Mouse (Mus musculus) lung, postnatal 14 days (tissue): ENCODE measurements around the gene Snai1.

ENCODE experiments used
- DNase-seq: peaks from one replicate; pipeline ENCODE4 v3.0.0; 2021

The Snai1 gene

GRCm38 (mm10) chr2:167528278-167528677, 9.7 kb upstream of the Snai1 start:
- peak; percentile 47 for DNase-seq

DNA sequence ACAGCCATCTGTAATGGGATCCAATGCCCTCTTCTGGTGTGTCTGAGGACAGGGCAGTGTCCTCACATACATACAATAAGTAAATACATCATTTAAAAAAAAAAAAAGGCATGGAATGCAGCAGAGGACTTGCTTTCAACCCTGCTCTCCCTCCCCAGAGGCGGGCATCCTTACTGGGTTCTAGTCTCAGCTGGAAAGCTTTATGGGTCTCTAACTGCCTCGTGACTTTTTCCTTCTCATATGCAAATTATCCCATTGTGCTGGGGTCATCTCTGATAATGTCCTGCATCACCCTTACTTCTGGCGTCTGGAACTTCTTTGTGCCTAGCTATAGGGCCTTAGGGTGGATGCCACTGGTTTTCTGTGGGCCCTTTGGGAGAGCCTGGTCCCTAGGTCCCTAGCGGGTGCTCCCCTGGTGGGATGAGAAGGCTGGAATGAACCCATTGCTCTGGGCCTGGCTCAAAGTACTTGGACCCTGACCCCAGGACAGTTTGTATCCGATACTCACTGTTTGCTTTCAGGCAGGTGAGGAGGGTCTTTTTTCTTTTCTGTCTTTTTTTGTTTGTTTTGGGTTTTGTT, 8.0 kb upstream of the Snai1 start:
- DNase-seq = no peak

DNA sequence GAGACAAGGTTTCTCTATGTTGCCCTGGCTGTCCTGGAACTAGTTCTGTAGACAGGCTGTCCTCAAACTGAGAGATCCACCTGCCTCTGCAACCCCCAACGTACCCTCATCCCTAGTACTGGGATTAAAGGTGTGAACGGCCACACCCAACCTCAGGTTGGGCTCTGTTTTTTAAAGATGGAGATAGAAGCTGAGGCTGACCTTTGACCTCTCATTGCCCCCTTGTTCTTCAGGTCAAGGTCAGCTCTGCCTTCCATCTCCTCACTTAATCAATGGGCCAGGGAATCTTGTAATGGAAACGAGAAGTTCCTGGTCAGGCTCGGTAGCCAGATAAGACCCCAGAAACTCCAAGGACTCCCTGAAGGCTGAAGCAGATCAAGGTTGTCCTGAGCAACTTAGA, 7.5 kb upstream of the Snai1 start:
- no peak for DNase-seq

GRCm38 (mm10) chr2:167532131-167532530, 5.9 kb upstream of the Snai1 start:
- DNase-seq = peak; percentile 72

DNA sequence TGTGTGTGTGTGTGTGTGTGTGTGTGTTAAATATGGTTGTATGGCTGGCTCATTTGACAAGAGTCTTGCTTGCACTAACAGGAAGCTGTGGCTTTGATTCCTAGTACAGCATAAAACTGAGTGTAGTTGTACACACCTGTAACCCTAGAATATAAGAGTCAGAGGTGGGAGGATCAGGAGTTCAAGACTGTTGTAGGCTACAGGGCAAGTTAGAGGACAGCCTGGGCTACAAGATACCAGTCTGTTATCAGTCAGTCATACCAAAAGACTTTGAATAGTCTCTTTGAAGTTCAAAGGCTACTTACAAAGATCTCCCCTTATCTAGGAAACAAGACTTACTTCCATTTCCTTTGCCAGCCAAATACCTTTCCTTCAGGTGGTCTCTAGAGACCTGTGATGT, 4.1 kb upstream of the Snai1 start:
- no peak for DNase-seq

- DNase-seq = no peak
These were observed 1.6 kb upstream of the Snai1 start for GRCm38 (mm10) chr2:167536320-167536945.

DNA sequence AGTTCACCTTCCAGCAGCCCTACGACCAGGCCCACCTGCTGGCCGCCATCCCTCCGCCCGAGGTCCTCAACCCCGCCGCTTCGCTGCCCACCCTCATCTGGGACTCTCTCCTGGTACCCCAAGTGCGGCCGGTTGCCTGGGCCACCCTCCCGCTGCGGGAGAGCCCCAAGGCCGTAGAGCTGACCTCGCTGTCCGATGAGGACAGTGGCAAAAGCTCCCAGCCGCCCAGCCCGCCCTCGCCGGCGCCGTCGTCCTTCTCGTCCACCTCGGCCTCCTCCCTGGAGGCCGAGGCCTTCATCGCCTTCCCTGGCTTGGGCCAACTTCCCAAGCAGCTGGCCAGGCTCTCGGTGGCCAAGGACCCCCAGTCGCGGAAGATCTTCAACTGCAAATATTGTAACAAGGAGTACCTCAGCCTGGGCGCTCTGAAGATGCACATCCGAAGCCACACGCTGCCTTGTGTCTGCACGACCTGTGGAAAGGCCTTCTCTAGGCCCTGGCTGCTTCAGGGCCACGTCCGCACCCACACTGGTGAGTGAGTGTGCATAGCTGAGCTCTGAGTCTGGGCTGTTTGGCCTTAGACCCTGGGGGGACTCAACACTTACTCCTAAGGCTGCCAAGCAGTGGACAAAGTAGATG, 794 bp downstream of the Snai1 start:
- DNase-seq = no peak

DNA sequence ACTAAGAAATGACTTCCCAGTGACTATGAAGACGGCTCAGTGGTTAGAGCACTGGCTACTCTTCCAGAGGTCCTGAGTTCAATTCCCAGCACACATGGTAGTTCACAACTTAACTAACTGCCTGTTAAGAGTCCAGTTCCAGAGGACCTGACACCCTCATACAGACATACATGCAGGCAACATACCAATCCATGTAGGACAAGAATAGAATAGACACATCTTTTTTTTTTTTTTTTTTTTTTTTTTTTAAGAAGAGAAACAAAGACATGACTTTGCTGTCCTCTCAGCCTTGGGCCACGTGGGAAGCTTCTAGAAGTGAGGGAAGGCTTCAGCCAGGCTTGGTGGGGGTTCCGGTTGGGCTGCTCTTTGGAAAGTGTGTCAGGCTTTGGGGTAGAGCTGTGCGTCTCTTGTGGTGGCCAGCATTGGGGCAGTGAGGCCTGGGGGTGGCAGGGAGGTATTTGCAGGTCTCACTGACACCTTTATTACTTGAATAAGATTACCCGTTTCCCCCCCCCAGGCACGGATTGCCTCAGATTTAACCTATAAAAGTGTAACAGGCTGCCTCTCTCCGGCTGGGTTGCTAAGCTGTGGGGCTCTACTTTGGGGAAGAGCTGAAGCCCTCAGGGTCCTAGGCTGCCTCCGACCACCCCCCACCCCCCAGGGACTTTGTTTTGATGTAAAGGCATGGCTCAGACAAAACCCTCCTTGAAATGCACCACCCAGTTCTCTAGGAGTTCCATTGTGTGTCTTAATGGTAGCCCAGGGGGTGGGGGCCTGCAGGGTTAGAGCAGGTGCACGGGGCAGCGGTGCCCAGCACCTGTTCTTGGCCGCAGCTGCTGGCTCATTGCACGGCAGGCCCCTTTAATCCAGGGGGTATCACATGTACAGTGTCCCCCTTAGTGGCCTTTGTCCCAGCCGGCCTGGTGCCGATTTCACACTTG, 1.8 kb downstream of the Snai1 start:
- no peak for DNase-seq

DNA sequence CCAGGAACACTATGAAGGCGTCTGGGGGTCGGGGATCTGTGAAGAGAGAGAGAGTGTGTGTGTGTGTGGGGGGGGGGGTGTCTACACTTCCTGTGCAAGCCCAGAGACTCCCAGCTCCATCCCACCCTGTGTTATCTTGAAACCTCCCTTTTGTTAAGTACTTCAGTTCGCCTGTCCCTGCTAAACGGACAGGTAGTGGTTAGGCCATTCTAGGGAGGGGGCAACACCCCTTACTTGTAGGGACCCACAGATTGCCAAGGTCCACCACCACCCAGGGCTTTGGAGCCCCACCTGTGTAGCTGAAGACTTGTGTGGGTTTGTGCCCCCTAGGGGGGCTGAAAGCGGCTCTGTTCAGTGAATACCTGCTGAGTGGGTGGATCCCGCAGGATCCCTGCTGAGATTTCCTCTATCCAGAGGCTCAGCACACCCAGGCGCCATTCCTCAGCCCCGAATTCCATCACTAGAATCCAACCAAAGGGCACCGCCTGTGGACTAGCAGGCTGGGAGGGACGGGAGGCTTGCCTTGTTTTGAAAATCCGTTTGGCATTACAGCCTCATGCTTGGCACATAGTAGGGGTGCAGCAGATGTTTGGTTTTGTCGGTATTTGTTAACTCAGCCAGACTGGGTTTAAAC, 2.6 kb downstream of the Snai1 start:
- peak; percentile 24 for DNase-seq

DNA sequence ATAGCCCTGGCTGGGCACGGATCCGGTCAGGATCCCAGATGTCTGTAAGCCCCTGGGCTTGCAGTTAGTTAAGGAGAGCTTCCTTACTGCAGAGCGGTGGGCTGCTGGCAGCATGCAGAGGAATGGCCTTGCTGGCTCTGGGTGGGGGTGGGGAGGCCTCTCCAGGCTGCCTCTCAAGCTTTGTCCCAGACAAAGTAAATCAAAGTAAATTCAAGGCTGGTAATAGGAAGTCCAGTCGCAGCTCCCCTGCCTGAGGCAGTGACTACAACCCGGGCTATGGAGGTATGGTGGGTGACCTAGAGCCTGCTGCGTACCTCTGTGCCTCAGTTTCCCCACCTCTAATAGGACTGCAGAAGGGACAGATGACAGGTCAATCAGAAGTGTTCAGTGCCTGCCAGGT, 3.3 kb downstream of the Snai1 start:
- DNase-seq = no peak

GRCm38 (mm10) chr2:167541761-167542160, 3.8 kb downstream of the Snai1 start:
- no peak for DNase-seq

DNA sequence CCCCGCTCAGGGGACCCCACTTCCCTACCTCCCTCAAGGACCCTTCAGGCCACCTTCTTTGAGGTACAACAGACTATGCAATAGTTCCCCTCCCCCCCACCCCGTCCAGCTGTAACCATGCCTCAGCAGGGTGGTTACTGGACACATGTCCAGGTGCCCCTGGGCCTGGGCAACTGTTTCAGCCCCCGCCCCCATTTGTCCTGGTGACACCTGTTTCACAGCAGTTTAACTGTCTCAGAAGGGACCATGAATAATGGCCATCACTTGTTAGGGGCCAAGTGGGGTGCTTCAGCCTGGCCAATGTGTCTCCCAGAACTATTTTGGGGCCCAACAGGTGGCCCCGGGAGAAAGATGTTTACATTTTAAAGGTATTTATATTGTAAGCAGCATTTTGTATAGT, 4.4 kb downstream of the Snai1 start:
- no peak for DNase-seq

- DNase-seq = peak; percentile 70
These were observed 5.4 kb downstream of the Snai1 start for GRCm38 (mm10) chr2:167543121-167544003.

DNA sequence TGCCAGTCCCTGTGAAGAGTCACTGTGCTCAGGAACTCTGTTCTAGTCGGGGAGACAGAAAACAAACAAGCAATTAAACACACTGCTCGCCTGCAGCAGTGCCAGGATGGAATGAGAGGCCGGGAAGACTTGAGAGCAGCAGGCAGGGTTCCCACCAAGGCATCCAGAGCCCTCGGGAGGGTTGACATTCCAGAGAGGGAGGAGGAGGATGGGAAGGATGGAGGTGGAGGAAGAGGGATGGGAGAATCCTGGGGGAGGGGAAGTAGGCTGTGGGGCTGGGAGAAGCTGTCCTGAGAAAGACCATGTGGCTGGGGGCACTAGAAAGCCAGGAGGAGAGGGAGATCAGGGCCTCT, 6.0 kb downstream of the Snai1 start:
- peak; percentile 67 for DNase-seq

- peak; percentile 45 for DNase-seq
These were observed 6.5 kb downstream of the Snai1 start for GRCm38 (mm10) chr2:167544456-167544855.

DNA sequence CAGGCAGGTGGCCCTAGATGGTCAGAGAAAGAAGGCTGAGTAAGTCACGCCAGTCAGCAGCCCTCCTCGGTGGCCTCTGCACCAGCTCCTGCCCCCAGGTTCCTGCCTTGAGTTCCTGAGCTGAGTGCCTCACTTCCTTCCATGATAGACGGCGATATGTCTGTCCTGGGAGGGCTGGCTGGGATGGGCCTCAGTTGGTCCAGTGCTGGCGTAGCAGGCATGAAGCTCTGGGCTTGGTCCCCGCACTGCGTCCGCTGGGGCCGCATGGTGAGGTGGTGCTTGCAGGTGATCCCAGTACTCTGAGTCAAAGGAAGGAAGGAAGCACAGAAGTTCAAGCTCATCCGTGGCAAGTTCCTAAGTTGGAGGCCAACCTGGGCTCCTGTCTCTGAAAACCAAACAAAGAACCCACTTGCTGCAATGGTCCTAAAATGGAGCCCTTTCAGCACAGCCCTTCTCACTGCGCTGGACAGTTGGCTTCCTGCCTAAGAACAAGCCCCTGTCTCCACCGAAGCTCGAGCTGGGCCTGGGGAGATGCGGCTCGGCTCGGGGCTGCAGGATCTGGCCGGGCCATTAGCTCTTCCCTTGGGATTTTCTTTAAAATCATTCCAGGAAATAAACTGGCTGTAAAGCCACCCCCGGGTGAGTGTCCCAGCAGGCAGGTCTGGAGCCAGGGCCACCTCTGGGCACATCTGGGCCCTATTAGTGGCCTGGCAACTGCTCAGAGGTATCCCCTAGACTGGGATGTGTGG, 8.6 kb downstream of the Snai1 start:
- no peak for DNase-seq

GRCm38 (mm10) chr2:167547444-167547843, 9.4 kb downstream of the Snai1 start:
- no peak for DNase-seq

DNA sequence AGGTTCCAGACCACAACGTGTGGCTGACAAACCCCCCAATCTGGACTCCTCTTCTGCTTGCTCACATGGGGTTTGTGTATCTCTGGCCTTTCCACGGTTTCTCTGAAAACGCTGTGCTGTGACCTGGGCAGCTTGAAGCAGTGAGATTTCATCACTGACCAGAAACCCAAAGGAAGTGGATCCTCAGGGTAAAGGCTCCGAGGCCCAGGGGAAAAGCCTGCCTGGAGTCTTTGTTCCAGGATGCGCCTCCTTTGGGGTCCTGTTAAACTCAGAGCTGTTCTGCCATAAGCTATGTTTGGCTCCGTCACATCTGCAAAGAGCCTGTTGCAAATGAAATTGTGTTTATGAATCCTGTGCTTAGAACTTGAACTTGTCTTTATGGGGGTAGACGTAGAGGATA, 11.0 kb downstream of the Snai1 start:
- no peak for DNase-seq

GRCm38 (mm10) chr2:167550341-167550854, 12.4 kb downstream of the Snai1 start:
- DNase-seq = no peak

DNA sequence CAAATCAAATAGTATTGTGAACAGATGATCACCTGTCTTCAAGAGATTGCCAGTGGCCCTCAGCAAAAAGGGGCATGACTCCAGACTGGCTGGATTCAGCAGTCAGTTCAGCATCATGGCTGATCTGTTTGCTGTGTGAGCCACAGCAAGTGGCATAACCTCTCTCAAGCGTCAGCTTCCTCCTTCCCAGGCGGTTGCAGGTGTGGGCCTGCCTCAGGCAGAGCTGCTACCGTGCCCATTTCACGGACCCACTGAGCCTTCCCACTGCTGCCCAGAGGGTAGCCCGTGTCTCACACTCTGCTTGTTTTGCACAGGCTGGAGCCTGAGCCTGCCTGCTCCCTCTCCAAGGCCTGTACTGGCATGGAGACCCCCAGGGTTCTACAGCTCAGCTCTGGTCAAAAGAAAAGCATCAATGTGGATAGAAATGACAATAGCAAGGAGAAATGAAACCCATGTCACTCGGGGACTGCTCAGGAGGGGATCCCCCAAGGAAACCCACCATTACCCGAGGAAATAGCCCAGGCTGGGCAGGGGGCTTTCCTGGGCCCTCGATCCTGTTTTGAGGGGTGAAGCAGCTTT, 13.4 kb downstream of the Snai1 start:
- DNase-seq = no peak

DNA sequence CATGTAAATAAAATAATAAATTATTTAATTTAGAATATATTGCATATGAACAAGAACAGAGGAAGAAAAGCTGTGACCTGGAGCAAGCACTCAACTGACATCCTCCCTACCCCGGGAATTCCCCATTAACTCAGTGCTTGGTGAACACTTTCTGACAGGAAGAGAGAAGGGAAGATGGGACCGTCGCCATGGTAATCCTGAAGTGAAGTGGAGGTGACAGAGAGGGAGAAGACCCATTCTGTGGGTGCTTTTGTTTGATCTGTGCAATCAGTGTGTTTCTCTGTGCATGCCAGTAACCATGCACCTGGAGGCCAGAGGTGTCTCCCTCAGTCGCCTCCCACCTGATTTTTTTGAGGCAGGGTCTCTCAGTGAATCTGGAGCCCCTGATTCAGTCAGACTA, 14.3 kb downstream of the Snai1 start:
- DNase-seq = no peak
